Mouse (Mus musculus) stomach, postnatal 0 days (tissue): ENCODE results near the gene Atp4b.

ENCODE experiments used
- CTCF ChIP-seq: IDR thresholded peaks from 2 replicates; pipeline ENCODE4 v1.5.1; 2016; ENCODE audit warnings: antibody characterized with exemption, low read depth, mild to moderate bottlenecking, moderate library complexity
- EP300 ChIP-seq: optimal IDR thresholded peaks from 2 replicates; pipeline ENCODE3; 2016; ENCODE audit warnings: antibody characterized with exemption

DNA sequence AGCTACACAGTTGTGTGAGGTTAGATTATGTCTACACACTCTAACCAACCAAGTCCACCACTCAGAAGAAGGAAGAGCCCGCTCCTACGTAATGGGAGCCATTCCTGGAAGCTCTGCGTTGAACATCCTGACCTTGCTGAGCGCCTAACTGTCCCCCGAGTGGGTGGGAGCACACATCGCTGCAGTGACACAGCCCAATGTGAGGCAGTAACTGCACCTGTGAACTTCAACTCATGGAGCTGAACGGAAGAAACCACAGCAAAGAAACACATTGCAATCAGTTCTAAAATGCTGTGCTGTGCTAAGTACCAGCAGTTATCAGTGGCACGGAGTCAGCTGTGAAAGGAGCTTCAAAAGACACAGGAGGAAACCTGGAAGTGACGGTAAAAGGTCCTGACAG lies 31.5 kb upstream of the Atp4b start:
- TF ChIP-seq EP300 (no peak), CTCF (no peak)
